Mouse (Mus musculus) forebrain, embryonic 14.5 days (tissue): ENCODE results near the gene Wnk2. TPM values are rescaled to one million over a fixed set of nuclear protein-coding genes. Genes with fewer than 3 reads are reported as not detected.

Experiments
- ATAC-seq: fragments of 200-750 bp; cut with Nextera tagmentation; 2 replicates; pipeline ENCODE4 v1.8.0; 2017; ENCODE audit warnings: mild to moderate bottlenecking, moderate library complexity
- DNase-seq: peaks from one replicate; pipeline ENCODE4 v3.0.0-alpha.2; 2015; ENCODE audit warnings: low spot score
- H3K27ac ChIP-seq: fragments of 300-500 bp; sonication (generic); 2 replicates; pipeline ENCODE4 v1.5.1; 2014; ENCODE audit warnings: low read depth, mild to moderate bottlenecking, control low read depth, low read length, moderate library complexity
- H3K27me3 ChIP-seq: fragments of 300-500 bp; sonication (generic); replicated peaks from 2 replicates; pipeline ENCODE4 v1.6.1; 2014; ENCODE audit warnings: low read length, control low read depth, mixed read lengths; ENCODE audit not compliant: control insufficient read depth, insufficient read depth
- H3K36me3 ChIP-seq: fragments of 300-500 bp; sonication (generic); 2 replicates; pipeline ENCODE4 v1.6.1; 2014; ENCODE audit warnings: low read length, control low read depth; ENCODE audit not compliant: control insufficient read depth, insufficient read depth
- H3K4me1 ChIP-seq: fragments of 300-500 bp; sonication (generic); 2 replicates; pipeline ENCODE4 v1.6.1; 2014; ENCODE audit warnings: antibody characterized with exemption, low read length, control low read depth; ENCODE audit not compliant: control insufficient read depth, insufficient read depth
- H3K4me2 ChIP-seq: fragments of 300-500 bp; sonication (generic); 2 replicates; pipeline ENCODE4 v1.6.1; 2014; ENCODE audit warnings: mild to moderate bottlenecking, control low read depth, low read length
- H3K4me3 ChIP-seq: fragments of 300-500 bp; sonication (generic); 2 replicates; pipeline ENCODE4 v1.5.1; 2014; ENCODE audit warnings: low read depth, low read length, control low read depth
- H3K9ac ChIP-seq: fragments of 300-500 bp; sonication (generic); 2 replicates; pipeline ENCODE4 v1.6.1; 2014; ENCODE audit warnings: mild to moderate bottlenecking, low read length, control low read depth, moderate library complexity
- H3K9me3 ChIP-seq: fragments of 300-500 bp; sonication (generic); replicated peaks from 2 replicates; pipeline ENCODE4 v1.6.1; 2016; ENCODE audit warnings: low read length, control low read depth, mixed read lengths; ENCODE audit not compliant: control insufficient read depth
- WGBS: fragments of 180-500 bp; shearing (Covaris S2); extraction: QIAGEN DNeasy Blood & Tissue Kit; methylation state at CpG from one replicate; pipeline ENCODE4 v1.1.7; 2014; 5-methylcytosine and 5-hydroxymethylcytosine counted together
- polyA plus RNA-seq: library from polyadenylated mRNA; unstranded; fragments of >200 nt; fragmentation: Nextera tagmentation; extraction: Ambion mirVana; gene quantifications from 2 replicates; pipeline ENCODE4 v1.2.1, GENCODE M21; 2014

The Wnk2 gene
- polyA plus RNA-seq, 1 experiment from 2014 or later: 14.9 TPM

GRCm38 (mm10) chr13:48996731-48997130 lies 151.1 kb downstream of the Wnk2 start:
- Histone ChIP-seq H3K9ac (no peak overlapping the region), H3K9me3 (no peaks in the 10 kb centered on the region), H3K27ac (no peak overlapping the region), H3K4me2 (no peak overlapping the region), H3K36me3 (no peaks in the 10 kb centered on the region), H3K4me1 (0 out of 2 replicates have a peak, but pooled peaks cover 4% of the 10 kb centered on the region), H3K27me3 (no peaks in the 10 kb centered on the region), H3K4me3 (no peak overlapping the region)
- WGBS: 80% methylated on average over 4 of the region's 4 CpGs
- ATAC-seq (no peak), DNase-seq (no peak)

DNA sequence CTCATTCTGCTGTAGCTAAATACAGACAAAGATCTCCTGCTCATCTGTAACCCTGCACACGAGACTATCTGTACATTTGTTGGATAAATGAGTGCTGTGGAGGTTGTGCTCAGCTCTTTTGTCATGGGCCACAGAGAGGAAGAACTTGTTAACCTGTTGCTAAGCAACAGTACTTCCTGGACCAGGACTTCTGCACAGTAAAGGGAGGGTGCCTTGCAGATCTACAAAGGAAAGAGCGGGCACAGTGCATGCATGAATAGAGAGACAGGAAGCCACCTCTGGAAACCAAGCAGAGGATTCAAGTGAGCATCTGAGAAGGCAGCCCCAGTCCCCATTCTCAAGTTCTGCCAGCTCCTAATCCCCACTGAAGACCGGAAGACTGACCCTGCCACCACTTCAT lies 152.9 kb downstream of the Wnk2 start:
- H3K4me2 ChIP-seq: no peak overlapping the region
- no peak overlapping the region for H3K27ac ChIP-seq
- H3K4me3 ChIP-seq: no peak overlapping the region
- WGBS: 0% methylated on average over 3 of the region's 3 CpGs
- H3K4me1 ChIP-seq: 0 out of 2 replicates have a peak, but pooled peaks cover 4% of the 10 kb centered on the region
- H3K36me3 ChIP-seq: no peaks in the 10 kb centered on the region
- DNase-seq: peak; percentile 53
- H3K27me3 ChIP-seq: no peaks in the 10 kb centered on the region
- no peaks in the 10 kb centered on the region for H3K9me3 ChIP-seq
- peak; percentile 63 for ATAC-seq
- no peak overlapping the region for H3K9ac ChIP-seq

- ATAC-seq: no peak
- H3K27me3 ChIP-seq: no peaks in the 10 kb centered on the region
- H3K36me3 ChIP-seq: no peaks in the 10 kb centered on the region
- H3K4me1 ChIP-seq: 0 out of 2 replicates have a peak, but pooled peaks cover 4% of the 10 kb centered on the region
- H3K9ac ChIP-seq: no peak overlapping the region
- H3K4me2 ChIP-seq: no peak overlapping the region
- no peak overlapping the region for H3K27ac ChIP-seq
- H3K4me3 ChIP-seq: no peak overlapping the region
- H3K9me3 ChIP-seq: no peaks in the 10 kb centered on the region
- DNase-seq: peak; percentile 58
Measured at GRCm38 (mm10) chr13:48992914-48993313, 154.9 kb downstream of the Wnk2 start.

GRCm38 (mm10) chr13:48990138-48990537 lies 157.7 kb downstream of the Wnk2 start:
- H3K27ac ChIP-seq: no peak overlapping the region
- 91% methylated on average over 2 of the region's 2 CpGs for WGBS
- no peak for DNase-seq

More at GRCm38 (mm10) chr13:48990138-48990537, 157.7 kb downstream of the Wnk2 start:
- no peak overlapping the region for H3K9ac ChIP-seq
- H3K4me3 ChIP-seq: no peak overlapping the region
- no peak overlapping the region for H3K4me2 ChIP-seq
- H3K9me3 ChIP-seq: no peaks in the 10 kb centered on the region
- ATAC-seq: no peak
- H3K27me3 ChIP-seq: no peaks in the 10 kb centered on the region
- H3K36me3 ChIP-seq: no peaks in the 10 kb centered on the region
- H3K4me1 ChIP-seq: 0 out of 2 replicates have a peak, but pooled peaks cover 4% of the 10 kb centered on the region

Other genes starting within 250 kb of the Wnk2 start
- 17.8 and 18.7 TPM in 2 replicates for gene Fam120a, start 180.0 kb downstream of the Wnk2 start, polyA plus RNA-seq
- 26.3 and 30.0 TPM in 2 replicates for gene Ninj1, start 39.5 kb upstream of the Wnk2 start, polyA plus RNA-seq
- 20.8 and 23.8 TPM in 2 replicates for gene Card19, start 68.0 kb upstream of the Wnk2 start, polyA plus RNA-seq
- gene Susd3, start 100.7 kb upstream of the Wnk2 start, polyA plus RNA-seq: 0.82 and 1.4 TPM in 2 replicates
- gene Fgd3, start 172.3 kb upstream of the Wnk2 start, polyA plus RNA-seq: 2.8 and 3.4 TPM in 2 replicates
- 19.2 and 25.2 TPM in 2 replicates for gene Bicd2, start 193.6 kb upstream of the Wnk2 start, polyA plus RNA-seq